In genomic region chr5:67532756-67533255, GRCm38 (mm10) we compare ENCODE assay signal across 8 mouse cellular contexts.
A peak's percentile ranks its signal among the peaks of the same experiment; 100 is the strongest.
DNase-seq lines count a peak whose midpoint lies in the region; ATAC-seq and TF ChIP-seq lines count a peak whose summit lies in the region.

No protein-coding gene starts in this region.

- 0 out of 2 replicates have a peak, but pooled peaks cover 6% of the 10 kb centered on the region for H3K4me1 ChIP-seq in intestine, embryonic 14.5 days (replicated peaks; ENCODE audit: control insufficient read depth, insufficient read depth, low read length)
- H3K4me1 ChIP-seq in liver, embryonic 12.5 days, result no peaks in the 10 kb centered on the region
- H3K4me1 ChIP-seq in olfactory bulb, adult 2 months (ENCODE audit: control insufficient read depth, insufficient read depth, low read length), result 0 out of 2 replicates have a peak, but pooled peaks cover 3% of the 10 kb centered on the region

- H3K9ac ChIP-seq in intestine, embryonic 14.5 days (ENCODE audit: low read length), result no peak overlapping the region
- H3K9ac ChIP-seq in liver, embryonic 12.5 days, result no peak overlapping the region

- intact Hi-C loops in gastrocnemius, postnatal 36 days (cut with DNase I), result loop anchor here (2.0 to 5.0 kb wide), 2 partner anchors 194 to 479 kb away; no protein-coding TSS in a partner anchor

- no peaks in the 10 kb centered on the region for H3K36me3 ChIP-seq in intestine, embryonic 14.5 days (ENCODE audit: control insufficient read depth, insufficient read depth, low read length)
- H3K36me3 ChIP-seq in liver, embryonic 12.5 days, result no peaks in the 10 kb centered on the region

- no peak overlapping the region for H3K27ac ChIP-seq in intestine, embryonic 14.5 days (ENCODE audit: low read depth)
- no peak overlapping the region for H3K27ac ChIP-seq in liver, embryonic 12.5 days
- no peak overlapping the region for H3K27ac ChIP-seq in olfactory bulb, adult 2 months (ENCODE audit: insufficient read depth, low read depth, low read length)

- DNase-seq in cerebellum, adult 18-20 months, result peak; percentile 8 to 20
- no peak for DNase-seq in cerebellum, adult 11-12 months
- DNase-seq in brain, embryonic 14.5 days (ENCODE audit: low read depth), result peak; percentile 61
- DNase-seq in gastrocnemius, postnatal 36 days, result peak; percentile 38 to 42
- DNase-seq in intestine, embryonic 14.5 days (ENCODE audit: low spot score), result no peak
- no peak for DNase-seq in natural killer cell, adult 2 months (ENCODE audit: low spot score in 2 of 2)

- H3K4me2 ChIP-seq in intestine, embryonic 14.5 days (ENCODE audit: low read length), result peak overlapping the region; percentile 30
- H3K4me2 ChIP-seq in liver, embryonic 12.5 days, result peak overlapping the region; percentile 5; the same call in 1 of the 2 replicates

- 43% methylated on average over 15 of the region's 15 CpGs for WGBS in intestine, embryonic 14.5 days
- 37% methylated on average over 15 of the region's 15 CpGs for WGBS in liver, embryonic 12.5 days (ENCODE audit: insufficient replicate concordance)
- 10% methylated on average over 15 of the region's 15 CpGs for WGBS in olfactory bulb, adult 2 months

- ATAC-seq in intestine, embryonic 14.5 days (replicated peaks; ENCODE audit: low FRiP score, low TSS enrichment, low read depth), result no peak
- no peak for ATAC-seq in liver, embryonic 12.5 days

- no peaks in the 10 kb centered on the region for H3K27me3 ChIP-seq in intestine, embryonic 14.5 days (replicated peaks; ENCODE audit: control insufficient read depth, insufficient read depth, low read length)
- no peaks in the 10 kb centered on the region for H3K27me3 ChIP-seq in liver, embryonic 12.5 days (replicated peaks)

- H3K4me3 ChIP-seq in intestine, embryonic 14.5 days (ENCODE audit: low read depth, low read length), result no peak overlapping the region
- H3K4me3 ChIP-seq in liver, embryonic 12.5 days, result no peak overlapping the region
- peak overlapping the region; percentile 25 for H3K4me3 ChIP-seq in olfactory bulb, adult 2 months (ENCODE audit: insufficient read depth, low read depth, low read length)

- no peaks in the 10 kb centered on the region for H3K9me3 ChIP-seq in intestine, embryonic 14.5 days (ENCODE audit: control insufficient read depth, low read length)
- no peaks in the 10 kb centered on the region for H3K9me3 ChIP-seq in liver, embryonic 12.5 days (replicated peaks)

- no peak for TF ChIP-seq CTCF in brain, embryonic 14.5 days (IDR thresholded peaks at IDR 0.05; ENCODE audit: borderline replicate concordance, extremely low read depth, insufficient read depth, insufficient read length)
- no peak for TF ChIP-seq CTCF in olfactory bulb, adult 2 months (IDR thresholded peaks at IDR 0.05; ENCODE audit: insufficient read depth, low read depth, low read length)

- TF ChIP-seq POLR2A in brain, embryonic 14.5 days (IDR thresholded peaks at IDR 0.05; ENCODE audit: borderline replicate concordance, extremely low read depth, insufficient read depth, insufficient read length, poor library complexity, severe bottlenecking), result no peak
- TF ChIP-seq POLR2A in olfactory bulb, adult 2 months (IDR thresholded peaks at IDR 0.05; ENCODE audit: insufficient read depth, low read depth, low read length), result no peak

Comparison
In these comparisons a context has a peak if more than half of its experiments do, and no peak if none do; other contexts are left out.
1. DNase-seq: peak in cerebellum, adult 18-20 months (2 of 2), brain, embryonic 14.5 days (single experiment) and gastrocnemius, postnatal 36 days (2 of 2); none in cerebellum, adult 11-12 months (single experiment), intestine, embryonic 14.5 days (single experiment) and natural killer cell, adult 2 months (0 of 2).